Mouse (Mus musculus) adrenal gland, adult (tissue): ENCODE measurements at regions not wholly inside any gene's neighbourhood (a gene's known extent, or its start where the extent isn't known, plus 50 kb on each side); places are given as distances from the start of the nearest gene placed in this dataset.

ENCODE experiments used
- DNase-seq, 2 experiments: peaks; one replicate each; pipeline ENCODE4 v3.0.0; 2022 to 2023; ENCODE audit warnings: low spot score in 1 of 2; ENCODE audit not compliant: inconsistent age in 2 of 2

GRCm38 (mm10) chr10:93361654-93362195 lies 50.8 kb upstream of the Elk3 start:
- DNase-seq = no peak

DNA sequence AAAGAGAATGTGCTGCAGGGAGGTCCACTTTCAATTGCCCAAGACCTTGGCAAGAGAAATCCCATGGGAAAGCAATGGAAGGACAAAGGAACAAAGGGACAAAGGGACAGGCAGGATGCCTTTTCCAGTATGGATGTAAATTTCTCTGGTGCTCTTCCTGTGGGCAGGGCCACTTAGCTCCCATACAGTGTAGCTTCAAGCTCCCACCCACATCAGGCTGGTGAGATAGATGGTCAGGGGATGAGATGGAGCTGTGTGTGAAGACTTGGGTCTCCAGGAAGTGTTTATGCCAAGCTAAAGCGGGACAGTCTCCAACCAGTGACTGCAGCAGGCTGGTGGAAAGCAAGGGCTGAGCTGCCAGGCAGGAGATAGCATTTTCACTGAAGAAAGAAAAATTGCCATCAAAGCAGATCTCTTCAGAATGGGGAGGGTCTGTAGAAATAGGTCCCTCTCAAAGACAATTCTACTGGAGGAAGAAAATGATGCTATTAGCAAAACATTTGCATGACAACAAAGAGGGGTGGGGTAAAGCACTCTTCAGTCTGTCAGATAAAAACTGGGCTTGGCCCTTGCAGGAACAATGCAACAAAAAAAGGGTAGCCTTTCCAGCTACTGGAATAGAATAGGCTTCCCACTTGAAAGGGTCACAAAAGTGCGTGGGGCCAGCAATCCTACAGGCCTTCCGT lies 53.3 kb upstream of the Elk3 start:
- no peak for DNase-seq

DNA sequence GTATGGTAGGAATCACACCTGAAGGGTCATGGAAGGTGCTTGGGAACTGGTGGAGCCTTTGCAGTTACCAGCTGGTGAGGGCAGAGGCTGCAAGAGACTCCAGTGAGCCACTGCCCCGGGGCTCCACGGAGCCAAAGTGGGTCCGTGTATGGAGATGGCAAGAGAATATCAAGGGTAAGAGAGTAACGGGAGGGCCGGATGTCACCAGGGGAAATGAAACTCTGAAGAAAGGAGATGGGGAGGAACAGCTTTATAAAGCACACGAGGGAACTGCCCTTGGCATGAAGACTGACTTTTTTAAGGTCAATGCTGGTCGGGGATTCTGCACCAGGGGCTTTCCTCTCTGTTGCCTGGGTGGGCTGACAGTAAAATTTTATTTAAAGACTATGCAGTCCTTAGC lies 53.9 kb upstream of the Elk3 start:
- DNase-seq = no peak

- peak in 1 of 2 experiments; percentile 7 for DNase-seq
Observed at GRCm38 (mm10) chr10:93365318-93365717, 54.4 kb upstream of the Elk3 start.

DNA sequence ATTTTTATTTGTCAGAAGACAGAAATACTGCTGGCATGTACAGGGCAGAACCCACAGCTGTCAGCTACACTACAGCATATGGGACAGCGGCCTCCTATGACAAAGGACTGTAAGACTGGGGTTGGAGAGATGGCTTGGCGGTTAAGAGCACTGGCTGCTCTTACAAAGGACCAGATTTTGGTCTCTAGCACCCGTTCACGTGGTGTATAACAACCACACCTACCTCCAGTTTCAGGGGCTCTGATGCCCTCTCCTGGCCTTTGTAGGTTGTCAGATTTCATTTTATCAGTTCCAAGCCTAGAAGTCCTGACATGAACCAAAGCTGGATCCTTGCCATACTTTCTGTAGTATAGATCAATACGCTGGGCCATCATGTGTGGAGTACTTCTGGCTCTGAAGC lies 54.9 kb upstream of the Elk3 start:
- DNase-seq = no peak

GRCm38 (mm10) chr10:93369737-93370136 lies 58.8 kb upstream of the Elk3 start:
- DNase-seq = no peak

DNA sequence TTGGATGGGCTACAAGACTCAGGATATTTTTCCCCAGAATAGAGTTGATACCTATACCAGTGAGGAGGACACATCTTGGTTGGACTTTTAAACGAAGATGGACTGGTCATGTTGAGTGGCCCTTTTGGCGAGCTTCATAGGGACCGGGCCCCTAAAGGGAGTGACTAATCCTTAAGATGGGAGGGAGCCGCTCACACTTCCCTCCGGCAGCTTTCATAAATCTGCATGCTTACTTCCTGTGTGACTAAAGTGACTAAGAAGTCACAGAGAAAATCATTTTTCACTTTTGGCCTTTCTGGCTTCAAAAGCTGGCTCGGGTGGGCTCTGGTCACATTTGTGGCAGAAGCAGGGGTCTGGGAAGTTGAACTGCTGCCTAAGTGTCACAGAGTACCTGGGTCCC lies 59.4 kb upstream of the Elk3 start:
- DNase-seq = no peak

- no peak for DNase-seq
Observed at GRCm38 (mm10) chr10:93372281-93372680, 61.3 kb upstream of the Elk3 start.

DNA sequence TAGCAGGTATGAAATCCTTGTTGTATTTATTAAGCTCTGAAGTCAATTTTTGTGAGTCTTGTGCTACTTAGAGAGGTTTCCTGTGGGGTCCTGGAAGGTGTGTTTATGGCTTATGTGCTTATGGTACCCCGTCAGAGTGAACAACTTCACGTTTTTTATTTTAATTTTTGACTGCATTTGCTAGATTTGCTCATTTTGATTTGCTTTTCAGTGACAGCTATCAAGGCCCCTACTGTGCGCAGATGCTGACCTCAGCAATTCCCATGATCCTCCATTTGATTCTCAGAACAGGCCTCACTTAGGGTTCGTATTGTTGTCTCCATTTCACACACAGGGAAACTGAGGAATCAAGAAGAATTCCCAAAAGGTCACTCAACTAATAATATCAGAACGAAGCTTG lies 62.3 kb upstream of the Elk3 start:
- DNase-seq = no peak

- DNase-seq = no peak
Observed at GRCm38 (mm10) chr10:93373954-93374689, 63.2 kb upstream of the Elk3 start.

DNA sequence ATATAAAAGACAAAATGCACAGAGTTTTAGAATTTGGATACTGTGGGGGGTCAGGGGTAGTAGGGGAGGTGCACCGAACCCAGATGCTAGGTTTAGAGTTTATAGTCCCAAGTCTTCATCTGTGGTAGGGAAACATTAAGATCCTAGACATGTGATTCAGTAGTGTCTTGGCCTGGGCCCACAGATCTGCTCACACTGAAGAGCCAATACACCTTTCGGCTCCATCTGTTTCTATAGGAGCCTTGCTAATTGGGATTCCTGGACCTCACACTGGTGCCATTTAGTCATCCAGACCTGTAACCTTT lies 63.7 kb upstream of the Elk3 start:
- no peak for DNase-seq

GRCm38 (mm10) chr10:93375007-93375711 lies 64.2 kb upstream of the Elk3 start:
- DNase-seq = peak; percentile 57 to 75

- DNase-seq = no peak
Observed at GRCm38 (mm10) chr10:93375771-93376170, 64.8 kb upstream of the Elk3 start.

GRCm38 (mm10) chr10:93376457-93376941 lies 65.6 kb upstream of the Elk3 start:
- peak; percentile 30 to 60 for DNase-seq

GRCm38 (mm10) chr10:93389276-93389675 lies 63.9 kb upstream of the Lta4h start:
- no peak for DNase-seq

DNA sequence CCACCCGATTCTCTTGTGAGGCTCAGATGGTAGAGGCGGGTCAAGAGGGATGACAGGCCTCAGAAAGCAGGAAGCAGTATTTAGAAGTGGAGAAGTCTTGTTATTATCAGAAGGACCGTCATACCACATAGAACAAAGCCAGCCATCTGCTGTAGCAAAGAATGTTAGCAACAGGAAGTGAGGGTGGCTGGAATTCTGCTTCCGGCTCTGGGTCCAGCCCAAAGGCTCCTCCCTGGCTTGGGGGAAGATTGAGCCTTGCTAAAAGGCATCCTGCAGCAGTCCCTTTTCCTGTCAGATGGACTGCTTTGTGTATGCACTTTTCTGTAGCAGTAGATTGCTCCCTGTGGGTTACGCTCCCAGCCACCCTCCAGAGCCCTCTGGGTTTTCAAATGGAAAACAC lies 61.9 kb upstream of the Lta4h start:
- peak in 1 of 2 experiments; percentile 11 for DNase-seq

DNA sequence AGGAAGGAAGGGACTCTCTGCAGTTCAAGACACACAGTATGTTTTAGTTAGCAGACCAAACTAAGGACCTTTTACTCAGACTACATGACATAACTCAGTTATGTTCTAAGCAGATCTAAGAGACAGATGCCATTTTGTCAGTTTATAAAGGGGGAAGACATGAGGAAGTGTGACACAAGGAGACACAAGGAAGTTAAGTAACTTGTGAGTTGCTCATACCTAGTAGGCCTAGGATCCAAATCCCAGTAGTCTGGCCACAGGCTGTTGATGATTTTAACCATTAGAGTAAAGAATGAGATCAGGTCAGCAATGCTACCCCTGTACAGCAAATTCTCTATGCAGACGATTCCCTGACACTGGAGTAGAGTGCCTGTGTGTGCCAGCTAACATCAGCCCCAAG lies 59.3 kb upstream of the Lta4h start:
- no peak for DNase-seq

- DNase-seq = no peak
Observed at GRCm38 (mm10) chr10:93397711-93398110, 55.5 kb upstream of the Lta4h start.

- DNase-seq = no peak
Observed at GRCm38 (mm10) chr10:93398531-93399320, 54.5 kb upstream of the Lta4h start.

- DNase-seq = no peak
Observed at GRCm38 (mm10) chr10:93402689-93403509, 50.3 kb upstream of the Lta4h start.
